Mouse (Mus musculus) ES-Bruce4 (cell line): Measurements from ENCODE around the gene Lrp6.

Source experiments
- CTCF ChIP-seq: IDR thresholded peaks from one replicate; pipeline ENCODE4 v1.8.1; 2011; ENCODE audit warnings: low read depth, low read length
- EP300 ChIP-seq: IDR thresholded peaks from 2 replicates; pipeline ENCODE4 v1.6.1; 2011; ENCODE audit warnings: low read depth, low read length; ENCODE audit not compliant: insufficient read depth
- POLR2A ChIP-seq: IDR thresholded peaks from one replicate; pipeline ENCODE4 v1.8.1; 2011; ENCODE audit warnings: low read length; ENCODE audit not compliant: insufficient read depth

DNA sequence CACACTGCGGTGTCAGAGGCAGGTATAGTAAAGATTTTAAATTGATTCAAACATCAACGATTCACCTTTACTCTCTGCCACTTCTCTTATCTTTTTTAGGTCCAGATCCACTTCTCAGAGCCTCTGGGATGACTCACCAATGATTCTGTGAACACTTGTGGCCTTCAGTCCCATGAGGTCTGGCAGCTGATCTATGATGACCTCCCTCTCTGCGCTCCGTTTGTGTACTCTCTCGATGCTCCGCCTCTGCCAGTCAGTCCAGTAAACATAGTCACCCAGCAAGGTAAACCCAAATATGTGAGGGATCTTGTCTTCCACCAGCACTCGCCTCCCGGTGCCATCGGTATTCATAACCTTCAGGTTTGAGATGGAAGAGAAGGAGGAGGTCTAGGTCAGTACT is 80.4 kb downstream of the Lrp6 start:
- no peak for TF ChIP-seq POLR2A
- TF ChIP-seq CTCF = no peak
- no peak for TF ChIP-seq EP300
